Mouse (Mus musculus) CH12.LX (cell line): ENCODE data around the gene Slc25a48. TPM values are rescaled to one million over a fixed set of nuclear protein-coding genes. Genes with fewer than 3 reads are reported as not detected.

Source experiments
- DNase-seq: peaks from one replicate; pipeline ENCODE4 v3.0.0-alpha.2; 2013; ENCODE audit errors: extremely low read depth
- H3K27ac ChIP-seq: 2 replicates; pipeline ENCODE4 v1.5.1; 2012; ENCODE audit warnings: low read depth, mild to moderate bottlenecking, control low read depth, moderate library complexity; ENCODE audit not compliant: insufficient read depth
- H3K27me3 ChIP-seq: replicated peaks from 2 replicates; pipeline ENCODE3; 2012; ENCODE audit warnings: inconsistent platforms
- H3K36me3 ChIP-seq, 2 experiments: replicated peaks in 1 of 2; 2 replicates each; pipeline versions ENCODE3 to v1.6.1; 2012; ENCODE audit warnings: inconsistent platforms in 1 of 2, low read length in 1 of 2, mild to moderate bottlenecking in 1 of 2, mixed read lengths in 1 of 2, moderate library complexity in 1 of 2; ENCODE audit not compliant: control insufficient read depth in 1 of 2, insufficient read depth in 1 of 2
- H3K4me1 ChIP-seq, 2 experiments: 2 replicates each; pipeline ENCODE4 v1.6.1; 2012; ENCODE audit warnings: inconsistent platforms in 1 of 2, moderate library complexity in 1 of 2; ENCODE audit not compliant: insufficient read depth in 2 of 2, control insufficient read depth in 1 of 2
- H3K4me2 ChIP-seq: 2 replicates; pipeline ENCODE4 v1.6.1; 2012; ENCODE audit warnings: low read depth, mild to moderate bottlenecking, control low read depth; ENCODE audit not compliant: poor library complexity, insufficient read depth, severe bottlenecking
- H3K4me3 ChIP-seq, 3 experiments: fragments of 150-350 bp in 1 of 3; sonication (generic) in 1 of 3; replicated peaks in 1 of 3; 2 replicates each; pipeline versions ENCODE3 to v1.5.1; 2011 to 2012; ENCODE audit warnings: low read depth in 2 of 3, low read length in 2 of 3, mild to moderate bottlenecking in 2 of 3, moderate library complexity in 2 of 3, control low read depth in 1 of 3, improper control_type of control experiment in 1 of 3, inconsistent platforms in 1 of 3, mixed read lengths in 1 of 3; ENCODE audit not compliant: poor library complexity in 1 of 3
- H3K79me2 ChIP-seq: replicated peaks from 2 replicates; pipeline ENCODE4 v1.6.1; 2012; ENCODE audit warnings: mild to moderate bottlenecking, moderate library complexity; ENCODE audit not compliant: control insufficient read depth, poor library complexity, insufficient read depth, severe bottlenecking; ENCODE audit errors: extremely low read depth
- H3K9ac ChIP-seq: 2 replicates; pipeline ENCODE4 v1.6.1; 2012; ENCODE audit warnings: low read depth, mild to moderate bottlenecking, control low read depth, moderate library complexity; ENCODE audit not compliant: insufficient read depth
- H3K9me3 ChIP-seq: replicated peaks from 2 replicates; pipeline ENCODE3; 2012; ENCODE audit warnings: low read length, inconsistent platforms, mixed read lengths
- BHLHE40 ChIP-seq: IDR thresholded peaks from 2 replicates; pipeline ENCODE4 v1.6.1; 2011; ENCODE audit warnings: mild to moderate bottlenecking, low read depth, low read length, improper control_type of control experiment
- CHD1 ChIP-seq: IDR thresholded peaks from 2 replicates; pipeline ENCODE4 v1.6.1; 2012; ENCODE audit warnings: low read depth, low read length, improper control_type of control experiment, inconsistent platforms
- CTCF ChIP-seq, 2 experiments: IDR thresholded peaks in 1 of 2; conservative IDR thresholded peaks in 1 of 2; 2 replicates each; pipeline ENCODE4 v1.5.1; 2011 to 2012; ENCODE audit warnings: low read depth in 2 of 2, low read length in 2 of 2, improper control_type of control experiment in 1 of 2, inconsistent platforms in 1 of 2, mild to moderate bottlenecking in 1 of 2, moderate library complexity in 1 of 2
- ELF1 ChIP-seq: IDR thresholded peaks from 2 replicates; pipeline ENCODE4 v1.6.1; 2014; ENCODE audit warnings: low read depth, mild to moderate bottlenecking, inconsistent platforms, low read length, improper control_type of control experiment
- EP300 ChIP-seq: IDR thresholded peaks from 2 replicates; pipeline ENCODE4 v1.6.1; 2011; ENCODE audit warnings: low read length, improper control_type of control experiment
- GABPA ChIP-seq: IDR thresholded peaks from 2 replicates; pipeline ENCODE4 v1.6.1; 2012; ENCODE audit warnings: low read depth, low read length, improper control_type of control experiment, inconsistent platforms; ENCODE audit not compliant: insufficient replicate concordance
- HCFC1 ChIP-seq: IDR thresholded peaks from 2 replicates; pipeline ENCODE4 v1.6.1; 2012; ENCODE audit warnings: low read depth, mild to moderate bottlenecking, inconsistent platforms, low read length, improper control_type of control experiment
- JUN ChIP-seq: IDR thresholded peaks from 2 replicates; pipeline ENCODE4 v1.6.1; 2011; ENCODE audit warnings: low read depth, mild to moderate bottlenecking, low read length, improper control_type of control experiment, moderate library complexity; ENCODE audit not compliant: insufficient read depth
- JUND ChIP-seq: conservative IDR thresholded peaks from 2 replicates; pipeline ENCODE4 v1.6.1; 2011; ENCODE audit warnings: low read depth, low read length, improper control_type of control experiment
- MAX ChIP-seq: IDR thresholded peaks from 2 replicates; pipeline ENCODE4 v1.6.1; 2011; ENCODE audit warnings: low read length, improper control_type of control experiment
- MAZ ChIP-seq: IDR thresholded peaks from 2 replicates; pipeline ENCODE4 v1.6.1; 2012; ENCODE audit warnings: low read depth, mild to moderate bottlenecking, inconsistent platforms, low read length, improper control_type of control experiment, moderate library complexity
- MXI1 ChIP-seq: IDR thresholded peaks from 2 replicates; pipeline ENCODE4 v1.6.1; 2011; ENCODE audit warnings: mild to moderate bottlenecking, low read depth, low read length, improper control_type of control experiment
- MYC ChIP-seq: IDR thresholded peaks from 2 replicates; pipeline ENCODE4 v1.6.1; 2011; ENCODE audit warnings: low read depth, mild to moderate bottlenecking, improper control_type of control experiment, low read length
- NELFE ChIP-seq: IDR thresholded peaks from 2 replicates; pipeline ENCODE4 v1.6.1; 2011; ENCODE audit warnings: low read depth, low read length, improper control_type of control experiment
- NRF1 ChIP-seq: IDR thresholded peaks from 2 replicates; pipeline ENCODE4 v1.6.1; 2014; ENCODE audit warnings: low read depth, mild to moderate bottlenecking, inconsistent platforms, low read length, improper control_type of control experiment, moderate library complexity
- PAX5 ChIP-seq: IDR thresholded peaks from 2 replicates; pipeline ENCODE4 v1.6.1; 2012; ENCODE audit warnings: low read length, inconsistent platforms, mixed read lengths
- POLR2A ChIP-seq: IDR thresholded peaks from 2 replicates; pipeline ENCODE4 v1.6.1; 2011; ENCODE audit warnings: low read depth, mild to moderate bottlenecking, improper control_type of control experiment, low read length
- POLR2AphosphoS2 ChIP-seq: IDR thresholded peaks from 2 replicates; pipeline ENCODE4 v1.6.1; 2011; ENCODE audit warnings: low read depth, low read length, improper control_type of control experiment
- RAD21 ChIP-seq: IDR thresholded peaks from 2 replicates; pipeline ENCODE4 v1.6.1; 2011; ENCODE audit warnings: low read depth, mild to moderate bottlenecking, low read length, improper control_type of control experiment, moderate library complexity
- RCOR1 ChIP-seq: conservative IDR thresholded peaks from 2 replicates; pipeline ENCODE4 v1.6.1; 2012; ENCODE audit warnings: low read depth, mild to moderate bottlenecking, inconsistent platforms, low read length, improper control_type of control experiment
- SMC3 ChIP-seq: IDR thresholded peaks from 2 replicates; pipeline ENCODE4 v1.6.1; 2011; ENCODE audit warnings: low read depth, low read length, improper control_type of control experiment
- TBP ChIP-seq: conservative IDR thresholded peaks from 2 replicates; pipeline ENCODE4 v1.6.1; 2011; ENCODE audit warnings: low read depth, low read length, improper control_type of control experiment
- TCF12 ChIP-seq: IDR thresholded peaks from 2 replicates; pipeline ENCODE4 v1.6.1; 2014; ENCODE audit warnings: low read depth, mild to moderate bottlenecking, inconsistent platforms, low read length, improper control_type of control experiment
- UBTF ChIP-seq: IDR thresholded peaks from 2 replicates; pipeline ENCODE4 v1.6.1; 2012; ENCODE audit warnings: low read depth, mild to moderate bottlenecking, inconsistent platforms, low read length, improper control_type of control experiment, moderate library complexity
- USF2 ChIP-seq: conservative IDR thresholded peaks from 2 replicates; pipeline ENCODE4 v1.6.1; 2011; ENCODE audit warnings: low read depth, low read length, improper control_type of control experiment
- ZC3H11A ChIP-seq: IDR thresholded peaks from 2 replicates; pipeline ENCODE4 v1.6.1; 2012; ENCODE audit warnings: low read depth, mild to moderate bottlenecking, inconsistent platforms, low read length, improper control_type of control experiment
- ZMIZ1 ChIP-seq: IDR thresholded peaks from 2 replicates; pipeline ENCODE4 v1.6.1; 2012; ENCODE audit warnings: low read depth, mild to moderate bottlenecking, inconsistent platforms, low read length, improper control_type of control experiment
- ZNF384 ChIP-seq: IDR thresholded peaks from 2 replicates; pipeline ENCODE4 v1.6.1; 2012; ENCODE audit warnings: low read depth, low read length, improper control_type of control experiment, inconsistent platforms
- dilution Hi-C: fragments of 300-500 bp; cut with MboI; formaldehyde crosslinking; loops from 2 replicates; pipeline ENCODE4 v1.14.3; 2020; ENCODE audit warnings: low sequenced_read_pairs; ENCODE audit not compliant: extremely low pct_unique_long_range_greater_than_20kb, extremely low pct_ligation_motif_present
- in situ Hi-C: fragments of 300-500 bp; cut with MboI; formaldehyde crosslinking; loops from 3 replicates; pipeline ENCODE4 v1.14.3; 2019; ENCODE audit warnings: low sequenced_read_pairs, low pct_ligation_motif_present, low pct_unique_long_range_greater_than_20kb, mixed read lengths
- polyA plus RNA-seq: library from polyadenylated mRNA; unstranded; fragments of >175 nt; gene quantifications from 2 replicates; pipeline ENCODE4 v1.2.1, GENCODE M21; 2012; ENCODE audit warnings: low read depth; ENCODE audit not compliant: insufficient read length
- total RNA-seq, 2 experiments: library from RNA; depleted of rRNA; stranded (reverse); fragments of 300-350 nt in 1 of 2; fragments of >200 nt in 1 of 2; gene quantifications; 2 replicates each; pipeline ENCODE4 v1.2.3; 2012 to 2014

The Slc25a48 gene
- total and polyA plus RNA-seq, 3 experiments = not detected

DNA sequence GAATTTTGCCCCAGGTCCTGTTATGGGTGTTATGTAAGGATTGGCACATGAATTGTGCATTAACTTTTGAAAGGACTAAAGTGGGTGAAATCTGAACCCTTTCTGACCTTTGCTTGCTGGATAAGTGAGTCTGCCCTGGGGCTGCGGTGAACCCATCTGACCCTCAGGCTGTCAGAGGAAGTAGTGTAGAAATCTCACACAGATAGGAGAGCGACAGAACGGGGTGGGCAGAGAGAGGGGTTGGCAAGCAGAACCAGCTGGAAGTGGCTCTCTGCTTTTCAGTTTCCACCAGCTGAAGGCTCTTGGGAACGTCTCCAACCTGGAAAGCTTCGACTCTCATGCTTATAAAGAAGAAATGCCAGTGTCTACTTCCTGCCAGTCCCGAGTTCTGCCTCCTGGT is 39.1 kb downstream of the Slc25a48 start:
- TF ChIP-seq MXI1 (no peak), MAZ (no peak), RAD21 (no peak), JUN (no peak), MYC (no peak), CHD1 (no peak)
- Histone ChIP-seq H3K4me3 (no peak overlapping the region), H3K9ac (no peak overlapping the region), H3K9me3 (no peaks in the 10 kb centered on the region), H3K27ac (no peak overlapping the region), H3K79me2 (no peaks in the 10 kb centered on the region), H3K4me1 (peaks cover 2 to 18% of the 10 kb centered on the region in 2 experiments), H3K36me3 (no peaks in the 10 kb centered on the region), H3K4me2 (no peak overlapping the region), H3K27me3 (peaks cover 84% of the 10 kb centered on the region)
- no peak for DNase-seq
- dilution Hi-C loops = no loop called here
- in situ Hi-C loops = loop anchor here (10.0 kb wide), 2 partner anchors 68 to 178 kb away; partner anchors contain the start of gene Lect2

DNA sequence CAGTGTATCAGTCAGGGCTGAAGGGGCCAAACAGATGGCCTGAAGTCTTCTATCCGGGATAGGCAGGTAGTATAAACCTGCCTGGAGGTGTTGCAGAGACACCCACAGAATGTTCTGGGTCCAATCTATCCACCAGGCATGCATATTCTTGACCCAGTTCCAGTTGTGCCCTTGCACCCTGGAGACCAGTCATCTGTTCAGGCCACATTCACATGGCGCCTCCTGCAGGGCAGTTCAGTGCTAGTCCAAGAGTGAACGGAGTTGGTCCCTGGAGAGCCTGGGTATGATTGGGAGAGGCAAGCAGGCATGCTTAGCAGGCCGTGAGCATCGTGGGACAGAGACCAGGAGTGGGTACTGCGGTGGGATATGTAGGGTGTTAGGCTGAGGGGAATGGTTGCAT is 39.9 kb downstream of the Slc25a48 start:
- no peak overlapping the region for H3K4me3 ChIP-seq
- no peak overlapping the region for H3K9ac ChIP-seq
- peaks cover 2 to 18% of the 10 kb centered on the region in 2 experiments for H3K4me1 ChIP-seq
- H3K27me3 ChIP-seq = peaks cover 86% of the 10 kb centered on the region
- no peaks in the 10 kb centered on the region for H3K36me3 ChIP-seq
- no peaks in the 10 kb centered on the region for H3K79me2 ChIP-seq
- H3K27ac ChIP-seq = no peak overlapping the region
- DNase-seq = no peak
- TF ChIP-seq CTCF (conservative IDR thresholded peaks at IDR 0.05 in 1 of 2, IDR thresholded peaks at IDR 0.05 in 1 of 2; ENCODE audit: low read depth in 2 of 2, low read length in 2 of 2) (peak in 1 of 2 experiments; percentile 19; a peak in 1 of 4 replicates), ZMIZ1 (no peak), BHLHE40 (no peak), POLR2A (no peak), GABPA (no peak), TBP (no peak)
- TF ChIP-seq, all 38 proteins: peak for 1
- Histone ChIP-seq H3K9me3 (no peaks in the 10 kb centered on the region), H3K4me2 (no peak overlapping the region)
- in situ Hi-C loops (loop anchor here (10.0 kb wide), 2 partner anchors 67 to 177 kb away; partner anchors contain the start of gene Lect2), dilution Hi-C loops (no loop called here)

DNA sequence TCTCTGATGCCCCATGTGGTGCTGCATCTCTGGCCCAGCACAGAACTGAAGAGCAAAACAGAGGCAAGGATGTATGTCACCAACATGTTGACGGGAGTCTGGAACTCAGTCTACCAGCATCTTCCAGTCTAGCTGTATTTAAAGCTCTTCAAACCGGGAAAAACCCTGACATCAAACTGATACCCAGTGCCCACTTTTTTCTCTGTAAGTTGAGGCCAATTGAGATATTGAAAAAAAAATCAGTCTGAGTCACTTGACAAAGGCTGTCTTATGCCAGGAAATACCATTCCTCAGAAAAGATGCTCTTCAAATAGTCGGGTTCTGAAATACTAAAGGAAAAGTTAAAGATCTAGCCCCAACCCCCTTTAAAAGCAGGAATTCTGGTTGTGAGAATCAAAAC is 44.0 kb downstream of the Slc25a48 start, which contains the start of gene Il9:
Gene Il9 (minus strand): TSS at position 101 of the 400 bp plus-strand sequence.
- dilution Hi-C loops = no loop called here
- DNase-seq = no peak
- no peaks in the 10 kb centered on the region for H3K79me2 ChIP-seq

More for the DNA sequence above, 44.0 kb downstream of the Slc25a48 start, which contains the start of gene Il9:
- peaks cover 89% of the 10 kb centered on the region for H3K27me3 ChIP-seq
- no peak within 1 kb of the TSS for H3K9ac ChIP-seq
- no peak within 1 kb of the TSS for H3K4me3 ChIP-seq
- H3K4me2 ChIP-seq = no peak within 1 kb of the TSS
- H3K9me3 ChIP-seq = no peaks in the 10 kb centered on the region
- no peaks in the 10 kb centered on the region for H3K36me3 ChIP-seq
- TF ChIP-seq NRF1 = no peak
- TF ChIP-seq SMC3 = no peak
- no peak for TF ChIP-seq POLR2AphosphoS2
- TF ChIP-seq UBTF = no peak
- no peak for TF ChIP-seq HCFC1
- no peak for TF ChIP-seq USF2
- no peak for TF ChIP-seq PAX5
- TF ChIP-seq ELF1 = no peak
- TF ChIP-seq RAD21 = no peak
- no peak for TF ChIP-seq TCF12
- TF ChIP-seq ZNF384 = no peak
- TF ChIP-seq CHD1 = no peak
- no peak for TF ChIP-seq MAX
- no peak for TF ChIP-seq RCOR1
- no peak for TF ChIP-seq ZC3H11A
- TF ChIP-seq NELFE = no peak
- TF ChIP-seq MXI1 = no peak
- no peak for TF ChIP-seq EP300
- no peak for TF ChIP-seq JUND
- H3K27ac ChIP-seq = no peak within 1 kb of the TSS
- in situ Hi-C loops = no loop called here
- H3K4me1 ChIP-seq = peaks cover 0 to 3% of the 10 kb centered on the region in 2 experiments; a peak in 2 of 4 replicates
